Mouse (Mus musculus) adrenal gland, postnatal 36 days (tissue): ENCODE data around the gene Gal3st2c. TPM values are rescaled to one million over a fixed set of nuclear protein-coding genes. Genes with fewer than 3 reads are reported as not detected.
"Not testable (repeated sequence)": the region's sequence is repeated elsewhere in the genome, so short reads cannot be mapped to it uniquely, and the experiment has no call there.

ENCODE experiments used
- DNase-seq, 2 experiments: peaks; one replicate each; pipeline ENCODE4 v3.0.0; 2021; ENCODE audit warnings: mixed read lengths in 1 of 2
- total RNA-seq, 2 experiments: library from RNA; stranded (reverse); gene quantifications; 2 replicates each; pipeline ENCODE4 v1.2.3; 2021

Gal3st2c gene
- total RNA-seq, 2 experiments from 2014 or later: 0.07 to 0.20 TPM

DNA sequence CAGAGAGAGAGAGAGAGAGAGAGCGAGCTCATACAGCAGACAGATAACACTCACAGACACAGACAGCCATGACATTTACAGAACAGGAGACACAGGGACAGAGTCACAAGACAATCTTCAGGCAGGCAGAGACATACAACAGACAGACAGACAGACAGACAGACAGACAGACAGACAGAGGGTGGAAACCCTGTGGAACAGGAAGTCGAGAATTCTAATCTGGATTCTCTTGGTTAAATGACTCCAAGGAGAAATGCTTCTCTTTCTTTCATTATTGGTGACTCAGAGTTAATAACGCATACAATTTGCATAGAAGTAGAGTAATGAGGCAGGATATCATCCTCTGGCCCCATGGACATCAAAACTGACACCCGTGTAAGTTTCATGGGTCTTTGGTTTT lies 56.2 kb downstream of the Gal3st2c start:
- DNase-seq: no peak

DNA sequence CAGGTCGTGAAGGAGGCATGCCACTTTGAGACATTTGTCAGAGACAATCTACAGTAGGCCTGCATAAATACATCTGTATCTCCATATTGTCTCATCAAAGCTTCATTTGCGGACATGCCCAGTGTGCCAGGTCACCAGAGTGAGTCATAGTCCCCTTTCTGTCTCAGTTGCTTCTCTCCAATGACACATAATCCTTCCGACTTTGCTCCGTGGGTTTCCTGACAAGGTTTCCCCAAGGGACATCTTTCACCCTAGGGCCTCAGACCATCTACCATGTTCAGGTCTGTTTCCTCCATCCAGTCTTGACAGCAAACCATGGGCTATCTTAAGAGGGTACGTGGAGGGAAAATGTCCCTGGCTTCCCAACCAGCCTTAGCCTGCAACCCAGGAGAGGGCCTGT lies 60.8 kb downstream of the Gal3st2c start:
- no peak for DNase-seq

DNA sequence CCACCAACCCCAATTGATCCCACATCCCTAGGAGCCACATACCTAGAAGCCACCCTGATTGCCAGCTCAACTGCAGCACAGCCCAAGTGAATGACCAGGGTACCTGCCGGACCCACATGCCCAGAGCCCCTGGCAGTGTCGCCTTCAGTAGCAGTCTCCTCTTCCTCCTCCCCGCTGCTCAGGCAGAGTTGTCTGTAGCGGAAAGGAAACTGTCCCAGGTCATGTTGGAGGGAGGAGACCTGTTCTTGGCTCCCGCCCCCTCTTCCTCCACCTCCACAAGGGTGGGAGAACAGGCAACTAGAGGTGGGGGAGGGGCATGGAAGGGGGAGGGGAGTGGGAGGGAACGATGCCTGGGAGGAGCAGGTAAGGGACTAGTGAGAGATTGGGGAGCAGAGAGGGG lies 62.1 kb downstream of the Gal3st2c start, which contains the start of gene Pdcd1:
TSS of gene Pdcd1 (minus strand) at position 181 of the 400 bp plus-strand sequence.
- DNase-seq: no peak

DNA sequence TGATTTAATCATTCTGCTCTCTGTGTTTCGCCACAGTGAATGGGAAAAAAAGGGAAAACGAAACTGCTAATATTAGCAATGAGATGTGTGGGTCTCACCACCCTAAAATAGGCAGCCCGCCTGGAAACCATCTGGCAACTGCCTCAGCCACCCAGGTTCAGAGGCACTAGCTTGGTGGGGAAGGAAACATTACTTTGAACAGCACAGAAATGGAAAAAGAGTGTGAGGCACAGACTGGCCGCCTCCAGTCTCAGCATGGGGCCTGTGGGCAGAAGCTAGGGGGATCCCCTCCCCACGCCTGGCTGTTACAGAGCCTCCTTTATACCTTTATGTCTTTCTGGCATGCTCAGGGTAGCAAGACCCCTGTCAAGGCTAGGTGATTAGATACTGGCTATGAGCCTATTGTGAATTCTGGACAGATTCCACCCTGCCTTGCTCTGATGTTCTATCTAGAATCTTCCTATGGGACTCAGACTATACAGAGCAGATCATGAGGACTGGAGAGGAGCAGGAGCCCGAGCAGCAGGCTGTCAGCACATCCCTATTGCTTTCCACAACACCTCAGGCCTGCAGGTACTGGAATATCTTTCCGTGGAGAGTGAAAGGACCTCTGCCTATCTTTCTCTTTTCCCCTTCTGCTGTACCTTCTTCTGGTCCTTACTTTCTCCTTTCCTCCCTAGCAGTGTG lies 63.4 kb downstream of the Gal3st2c start:
- DNase-seq: no peak

DNA sequence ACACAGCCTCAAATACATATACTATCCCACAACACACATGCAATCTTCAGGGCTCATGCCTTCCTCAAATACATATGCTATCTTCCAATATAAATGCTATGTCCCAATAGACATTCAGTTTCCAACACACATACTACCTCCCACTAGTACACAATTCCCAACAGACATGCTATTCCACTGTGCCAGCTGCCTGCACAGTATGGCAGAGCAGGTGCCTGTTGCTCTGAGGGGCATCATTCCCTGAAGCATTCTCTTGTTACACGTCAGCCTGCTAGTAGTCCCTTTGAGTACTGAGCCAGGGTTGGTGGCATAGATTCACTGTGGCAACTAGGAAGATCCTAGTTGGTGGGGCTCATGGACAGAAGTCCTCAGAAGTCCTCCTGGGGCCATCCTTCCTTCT lies 64.2 kb downstream of the Gal3st2c start:
- DNase-seq: no peak

DNA sequence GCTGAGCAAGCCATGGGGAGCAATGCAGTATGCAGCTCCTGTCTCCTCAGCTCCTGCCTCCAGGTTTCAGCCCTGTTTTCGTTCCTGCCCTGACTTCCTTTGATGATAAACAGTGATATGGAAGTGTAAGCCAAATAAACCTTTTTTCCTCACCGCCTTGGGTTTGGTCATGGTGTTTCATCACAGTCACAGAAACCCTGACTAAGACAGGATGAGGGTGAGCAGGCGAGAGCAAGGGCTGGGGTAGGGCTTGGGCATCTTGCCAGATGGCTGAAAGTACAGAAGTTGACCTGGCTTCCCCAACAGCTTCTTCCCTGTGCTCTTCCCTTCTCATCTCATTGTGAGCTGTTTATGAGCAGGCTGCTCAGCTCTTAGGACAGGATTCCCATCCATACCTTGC lies 65.7 kb downstream of the Gal3st2c start:
- no peak for DNase-seq

DNA sequence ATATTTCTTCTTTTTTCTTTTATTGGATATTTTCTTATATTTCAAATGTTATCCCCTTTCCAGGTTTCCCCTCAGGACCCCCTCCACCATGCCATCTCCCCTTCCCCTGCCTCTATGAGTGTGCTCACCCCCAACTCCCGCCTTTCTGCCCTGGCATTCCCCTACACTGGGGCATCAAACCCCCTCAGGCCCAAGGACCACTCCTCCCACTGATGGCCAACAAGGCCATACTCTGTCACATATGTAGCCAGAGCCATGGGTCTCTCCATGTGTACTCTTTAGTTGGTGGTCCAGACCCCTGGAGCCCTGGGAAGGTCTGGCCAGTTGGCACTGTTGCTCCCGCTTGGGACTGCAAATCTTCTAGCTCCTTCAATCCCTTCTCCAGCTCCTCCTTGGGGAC lies 67.1 kb downstream of the Gal3st2c start:
- no peak for DNase-seq

DNA sequence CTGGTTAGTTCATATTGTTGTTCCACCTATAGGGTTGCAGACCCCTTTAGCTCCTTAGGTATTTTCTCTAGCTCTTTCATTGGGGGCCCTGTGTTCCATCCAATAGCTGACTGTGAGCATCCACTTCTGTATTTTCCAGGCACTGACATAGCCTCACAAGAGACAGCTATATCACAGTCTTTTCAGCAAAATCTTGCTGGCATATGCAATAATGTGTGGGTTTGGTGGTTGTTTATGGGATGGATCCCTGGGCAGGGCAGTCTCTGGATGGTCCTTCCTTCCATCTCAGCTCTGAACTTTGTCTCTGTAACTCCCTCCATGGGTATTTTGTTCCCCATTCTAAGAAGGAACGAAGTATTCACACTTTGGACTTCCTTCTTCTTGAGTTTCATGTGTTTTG lies 68.0 kb downstream of the Gal3st2c start:
- DNase-seq: not testable (repeated sequence)

Other genes with a start within 250 kb of the Gal3st2c start
- 10 to 100 TPM; 82.3 to 86.2 TPM for gene Atg4b, start 239.0 kb upstream of the Gal3st2c start, total RNA-seq
- 10 to 100 TPM; 45.4 to 57.4 TPM for gene Thap4, start 235.6 kb upstream of the Gal3st2c start, total RNA-seq
- gene Dtymk, start 188.6 kb upstream of the Gal3st2c start, total RNA-seq: 10 to 100 TPM; 63.7 to 70.9 TPM
- gene Ing5, start 186.5 kb upstream of the Gal3st2c start, total RNA-seq: 10 to 100 TPM; 18.9 to 20.0 TPM
- 10 to 100 TPM; 46.9 to 57.9 TPM for gene D2hgdh, start 165.6 kb upstream of the Gal3st2c start, total RNA-seq
- not detected for gene Gal3st2, start 129.2 kb upstream of the Gal3st2c start, total RNA-seq
- under 1 TPM in 1 of 2 experiments, not detected in 1; 0.23 TPM for gene Gal3st2b, start 72.2 kb upstream of the Gal3st2c start, total RNA-seq
- not detected for gene Neu4, start 29.9 kb downstream of the Gal3st2c start, total RNA-seq
- gene Pdcd1, start 62.0 kb downstream of the Gal3st2c start, total RNA-seq: under 1 TPM in 1 of 2 experiments, not detected in 1; 0.20 TPM